Mouse (Mus musculus): ENCODE results near the gene Hes3. TPM values are rescaled to one million over a fixed set of nuclear protein-coding genes. Genes with fewer than 3 reads are reported as not detected.

Hes3 gene
- polyA plus RNA-seq, 1 experiment from 2014 or later: not detected

DNA sequence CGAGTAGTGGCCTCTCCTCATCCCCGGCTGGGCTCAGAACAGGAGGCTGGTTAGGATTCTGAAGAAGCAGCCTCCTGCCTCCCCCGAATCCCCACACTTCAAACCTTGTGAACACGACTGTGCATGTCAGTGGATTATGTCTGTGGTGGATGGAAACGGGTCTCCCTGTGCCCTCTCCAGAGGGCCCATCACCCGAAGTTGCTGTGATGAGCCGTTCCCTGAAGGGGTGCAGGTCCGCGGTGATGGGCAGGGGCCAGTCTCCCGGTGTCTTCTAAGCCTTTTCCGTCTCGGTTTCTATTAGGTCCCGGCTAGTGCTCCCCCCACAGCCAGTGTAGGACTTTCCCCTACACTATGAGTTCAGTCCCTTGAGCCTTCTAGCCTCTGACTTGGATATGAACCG is 7.4 kb upstream of the Hes3 start:
- Histone ChIP-seq H3K27ac (no peak overlapping the region), H3K36me3 (peaks cover 43% of the 10 kb centered on the region), H3K4me1 (peaks cover 38% of the 10 kb centered on the region), H3K4me3 (0 out of 2 replicates have a peak overlapping the region, but pooled peaks have one; percentile 92), H3K9me3 (no peaks in the 10 kb centered on the region), H3K27me3 (ENCODE audit: insufficient read depth, poor library complexity, severe bottlenecking) (peaks cover 19% of the 10 kb centered on the region; the same call in 1 of the 2 replicates)
- WGBS: 78% methylated on average over 14 of the region's 14 CpGs
- DNase-seq (ENCODE audit: low spot score): no peak

DNA sequence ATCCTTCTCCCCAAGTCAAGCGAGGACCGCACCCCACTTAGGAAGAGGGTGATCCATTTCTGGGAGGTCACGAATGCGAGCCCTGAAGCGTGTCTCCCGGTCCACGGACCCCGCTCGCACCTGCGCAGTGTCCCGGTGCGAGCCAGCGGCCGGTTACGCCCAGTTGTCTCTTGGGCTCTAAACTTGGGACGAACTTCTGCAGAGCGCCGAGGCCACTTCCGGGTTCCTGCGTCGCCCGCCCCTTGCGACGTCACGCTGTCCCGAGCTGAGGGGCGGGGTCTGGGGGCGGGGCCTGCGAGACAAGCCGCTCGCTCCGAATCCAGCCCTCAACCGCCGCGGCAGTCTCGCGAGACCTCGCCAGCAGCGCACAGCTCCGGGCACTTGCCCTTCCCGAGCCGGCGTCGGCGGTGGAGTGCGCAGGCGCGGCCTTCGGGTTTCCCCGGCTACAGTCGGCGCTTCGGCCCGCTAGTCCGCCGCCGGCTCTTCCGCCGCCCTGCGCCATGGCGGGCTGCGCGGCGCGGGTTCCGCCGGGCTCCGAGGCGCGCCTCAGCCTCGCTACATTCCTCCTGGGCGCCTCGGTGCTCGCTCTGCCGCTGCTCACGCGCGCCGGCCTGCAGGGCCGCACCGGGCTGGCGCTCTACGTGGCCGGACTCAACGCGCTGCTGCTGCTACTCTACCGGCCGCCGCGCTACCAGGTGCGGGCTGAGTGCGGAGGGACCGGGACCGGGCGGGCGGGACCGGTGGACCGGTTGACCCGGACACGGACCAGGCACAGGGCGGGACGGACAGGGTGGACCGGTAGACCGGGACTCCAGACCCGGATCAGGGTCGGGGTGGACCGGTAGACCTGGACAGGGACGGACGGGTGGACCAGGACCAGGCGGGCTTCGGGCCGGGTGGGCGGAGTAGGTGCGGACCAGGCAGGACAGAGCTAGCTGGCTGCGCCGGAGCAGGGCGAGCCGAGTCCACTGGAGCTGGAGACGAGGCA is 5.7 kb upstream of the Hes3 start, which contains the start of gene Icmt:
Icmt (plus strand) TSS at position 354 of the 988 bp plus-strand sequence.
- H3K36me3 ChIP-seq: peaks cover 26% of the 10 kb centered on the region
- peak within 1 kb of the TSS; percentile 93 for H3K27ac ChIP-seq
- peaks cover 38% of the 10 kb centered on the region for H3K4me1 ChIP-seq
- WGBS: under 1% methylated on average over 119 of the region's 119 CpGs
- peak within 1 kb of the TSS; percentile 92 for H3K4me3 ChIP-seq
- peaks cover 35% of the 10 kb centered on the region for H3K27me3 ChIP-seq (ENCODE audit: insufficient read depth, poor library complexity, severe bottlenecking)
- no peaks in the 10 kb centered on the region for H3K9me3 ChIP-seq
- peak; percentile 100 for DNase-seq (ENCODE audit: low spot score)

DNA sequence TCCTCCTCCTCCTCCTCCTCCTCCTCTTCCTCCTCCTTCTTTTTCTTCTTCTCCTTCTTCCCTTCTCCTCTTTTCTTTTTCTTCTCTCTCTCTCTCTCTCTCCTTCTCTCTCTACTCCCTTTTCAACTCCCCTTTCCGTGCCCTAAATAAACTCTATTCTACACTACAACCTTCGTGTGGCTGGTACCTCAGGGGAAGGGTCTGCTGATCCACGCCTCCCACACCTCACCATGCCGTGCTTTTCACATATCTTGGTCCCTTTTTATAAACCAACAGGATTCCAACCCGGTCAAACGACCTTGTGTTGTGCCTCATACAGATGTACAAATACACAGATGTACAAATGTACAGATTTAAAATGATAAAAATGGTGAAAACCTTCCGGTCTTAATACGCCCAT is 4.9 kb upstream of the Hes3 start:
- WGBS: 14% methylated on average over 8 of the region's 8 CpGs
- H3K27ac ChIP-seq: peak overlapping the region; percentile 93
- peaks cover 38% of the 10 kb centered on the region for H3K4me1 ChIP-seq
- DNase-seq (ENCODE audit: low spot score): no peak
- peak overlapping the region; percentile 92 for H3K4me3 ChIP-seq
- H3K27me3 ChIP-seq (ENCODE audit: insufficient read depth, poor library complexity, severe bottlenecking): peaks cover 43% of the 10 kb centered on the region
- no peaks in the 10 kb centered on the region for H3K9me3 ChIP-seq
- H3K36me3 ChIP-seq: peaks cover 19% of the 10 kb centered on the region

DNA sequence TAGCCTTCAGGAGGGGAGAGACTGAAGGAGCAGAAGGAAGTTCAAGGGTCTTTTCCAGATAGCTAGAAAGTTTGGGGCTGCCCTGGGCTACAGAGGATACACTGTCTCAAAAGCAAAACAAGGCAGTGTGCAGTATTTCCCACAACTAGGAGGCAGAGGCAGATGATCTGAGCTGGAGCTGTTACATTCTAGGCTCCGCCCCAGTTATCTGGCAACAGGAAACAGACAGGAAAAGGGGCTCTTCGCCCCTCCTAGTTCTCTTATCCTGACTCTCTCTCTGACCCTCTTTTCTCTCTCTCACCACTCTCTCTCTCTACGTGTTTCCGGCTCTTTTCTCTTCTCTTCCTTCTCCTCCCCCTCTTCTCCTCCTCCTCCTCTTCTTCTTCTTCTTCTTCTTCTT is 4.5 kb upstream of the Hes3 start:
- peak overlapping the region; percentile 92 for H3K4me3 ChIP-seq
- 26% methylated on average over 4 of the region's 4 CpGs for WGBS
- peak; percentile 85 for DNase-seq (ENCODE audit: low spot score)
- H3K27ac ChIP-seq: peak overlapping the region; percentile 60; the same call in 1 of the 2 replicates
- no peaks in the 10 kb centered on the region for H3K9me3 ChIP-seq
- peaks cover 38% of the 10 kb centered on the region for H3K4me1 ChIP-seq
- peaks cover 14% of the 10 kb centered on the region for H3K36me3 ChIP-seq
- peaks cover 48% of the 10 kb centered on the region for H3K27me3 ChIP-seq (ENCODE audit: insufficient read depth, poor library complexity, severe bottlenecking)

DNA sequence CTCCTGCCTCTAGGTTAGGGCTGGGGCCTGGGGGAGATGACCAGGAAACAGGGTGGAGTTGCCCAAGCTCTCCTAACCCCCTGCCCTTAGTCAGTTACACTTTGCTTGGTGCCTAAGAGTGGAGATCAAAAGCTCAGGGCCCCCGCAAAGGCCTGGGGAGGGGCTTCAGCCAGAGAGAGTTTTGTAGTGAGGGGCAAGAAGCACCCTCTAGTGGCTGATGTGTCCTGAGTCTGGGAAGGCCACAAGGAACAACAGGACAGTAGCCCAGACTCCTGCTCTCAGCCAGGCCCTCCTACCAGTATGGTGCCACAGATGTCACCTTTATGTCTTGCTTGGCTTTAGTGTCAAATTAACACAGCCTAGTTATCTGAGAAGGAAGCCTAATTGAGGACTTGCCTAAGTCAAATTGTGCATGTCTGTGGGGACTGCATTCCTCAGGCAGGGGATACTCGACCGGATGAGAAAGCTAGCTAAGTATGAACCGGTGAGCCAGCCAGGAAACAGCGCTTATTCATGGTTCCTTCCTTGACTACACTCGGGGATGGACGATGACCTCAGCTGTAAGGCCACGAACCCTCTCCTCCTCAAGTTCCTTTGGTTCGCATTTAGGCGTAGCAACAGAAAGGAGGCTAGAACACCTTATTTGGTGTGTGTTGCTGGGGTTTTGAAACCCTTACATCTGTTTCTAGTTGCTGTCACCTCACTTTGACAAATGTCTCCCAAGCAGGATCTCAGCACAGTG is 2.9 kb upstream of the Hes3 start:
- Histone ChIP-seq H3K27me3 (ENCODE audit: insufficient read depth, poor library complexity, severe bottlenecking) (peaks cover 63% of the 10 kb centered on the region), H3K4me3 (no peak overlapping the region), H3K9me3 (no peaks in the 10 kb centered on the region), H3K27ac (no peak overlapping the region), H3K36me3 (no peaks in the 10 kb centered on the region), H3K4me1 (peaks cover 49% of the 10 kb centered on the region)
- DNase-seq (ENCODE audit: low spot score): no peak
- 46% methylated on average over 10 of the region's 10 CpGs for WGBS

DNA sequence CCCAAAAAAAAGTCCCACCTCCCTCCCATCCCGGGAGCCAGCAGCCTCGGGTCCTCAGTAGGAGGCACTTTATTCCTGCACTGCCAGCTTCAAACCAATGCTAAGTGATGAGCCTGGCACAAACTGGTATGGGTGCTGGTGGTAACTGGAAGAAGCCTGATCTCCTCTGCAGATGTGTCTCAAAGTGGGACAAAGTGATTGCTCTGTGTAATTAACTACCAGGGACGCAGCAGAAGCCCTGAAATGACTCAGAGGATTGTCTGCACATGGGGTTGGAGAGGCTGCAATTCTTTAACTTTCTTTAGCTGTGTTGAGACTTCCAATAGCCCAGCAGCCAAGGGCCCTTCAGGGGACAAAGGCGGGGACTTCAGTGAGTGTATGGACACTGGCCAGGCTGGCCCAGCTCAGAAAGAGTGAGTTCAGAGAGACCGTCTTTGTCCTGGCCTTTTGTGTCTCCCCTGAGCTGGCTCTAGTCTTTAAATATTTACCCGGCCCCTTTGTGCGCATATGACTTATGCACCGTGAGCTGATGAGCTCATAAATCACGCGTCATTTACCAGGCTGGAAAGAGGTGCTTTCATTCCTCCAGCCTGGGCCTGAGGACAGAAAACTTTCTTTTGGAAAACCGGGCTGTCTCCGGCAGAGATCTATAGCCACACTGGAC is 772 bp upstream of the Hes3 start:
- DNase-seq (ENCODE audit: low spot score): no peak
- no peak overlapping the region for H3K27ac ChIP-seq
- peaks cover 31% of the 10 kb centered on the region for H3K4me1 ChIP-seq
- 47% methylated on average over 12 of the region's 12 CpGs for WGBS
- H3K36me3 ChIP-seq: no peaks in the 10 kb centered on the region
- H3K9me3 ChIP-seq: no peaks in the 10 kb centered on the region
- no peak overlapping the region for H3K4me3 ChIP-seq
- peaks cover 78% of the 10 kb centered on the region for H3K27me3 ChIP-seq (ENCODE audit: insufficient read depth, poor library complexity, severe bottlenecking)

DNA sequence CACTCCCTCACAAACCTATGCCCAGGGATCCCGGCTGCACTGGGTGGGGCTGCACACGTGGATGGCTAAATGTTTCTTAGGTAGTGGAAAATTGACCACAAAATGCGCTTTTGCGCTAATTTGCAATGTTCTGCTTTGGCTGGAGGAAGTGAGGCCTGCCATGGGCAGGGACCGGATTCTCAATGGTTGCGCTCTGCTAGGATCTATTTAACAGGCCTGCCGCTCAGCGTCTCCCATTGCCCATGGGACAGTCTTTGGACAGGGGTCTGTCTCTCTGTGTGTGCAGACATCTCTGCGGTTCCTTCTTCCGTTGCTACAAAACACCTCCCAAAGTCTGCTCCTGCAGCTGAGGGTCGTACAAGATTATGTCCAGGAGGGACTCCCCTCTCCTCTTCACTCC is 471 bp downstream of the Hes3 start:
- Histone ChIP-seq H3K9me3 (no peaks in the 10 kb centered on the region), H3K4me3 (no peak overlapping the region), H3K27ac (no peak overlapping the region), H3K36me3 (no peaks in the 10 kb centered on the region), H3K27me3 (ENCODE audit: insufficient read depth, poor library complexity, severe bottlenecking) (peaks cover 90% of the 10 kb centered on the region), H3K4me1 (peaks cover 34% of the 10 kb centered on the region)
- DNase-seq (ENCODE audit: low spot score): no peak
- WGBS: 25% methylated on average over 11 of the region's 11 CpGs

DNA sequence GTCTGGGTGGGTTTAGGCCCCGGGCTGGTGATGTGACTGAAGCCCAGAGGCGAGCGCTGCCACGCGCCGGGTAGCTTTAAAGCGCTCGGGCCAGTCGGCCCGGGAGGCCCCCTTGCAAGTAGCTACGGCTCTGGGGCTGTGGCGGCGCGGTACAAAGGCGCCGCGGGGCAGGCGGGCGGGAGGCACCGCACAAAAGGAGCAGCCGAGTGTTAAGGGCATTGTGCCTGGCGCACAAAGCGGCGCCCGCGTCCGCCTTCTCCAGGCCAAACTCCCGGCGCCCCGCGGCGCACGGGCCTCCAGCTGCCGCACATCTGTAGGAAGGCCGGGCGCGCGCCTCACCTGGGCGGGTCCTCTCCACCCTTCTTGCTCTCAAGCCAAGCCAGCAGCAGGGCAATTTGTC is 1.1 kb downstream of the Hes3 start:
- H3K4me3 ChIP-seq: peak overlapping the region; percentile 22
- no peaks in the 10 kb centered on the region for H3K9me3 ChIP-seq
- H3K27me3 ChIP-seq (ENCODE audit: insufficient read depth, poor library complexity, severe bottlenecking): peaks cover 93% of the 10 kb centered on the region
- WGBS: 1% methylated on average over 37 of the region's 39 CpGs
- DNase-seq (ENCODE audit: low spot score): no peak
- H3K27ac ChIP-seq: no peak overlapping the region
- no peaks in the 10 kb centered on the region for H3K36me3 ChIP-seq
- peaks cover 29% of the 10 kb centered on the region for H3K4me1 ChIP-seq

DNA sequence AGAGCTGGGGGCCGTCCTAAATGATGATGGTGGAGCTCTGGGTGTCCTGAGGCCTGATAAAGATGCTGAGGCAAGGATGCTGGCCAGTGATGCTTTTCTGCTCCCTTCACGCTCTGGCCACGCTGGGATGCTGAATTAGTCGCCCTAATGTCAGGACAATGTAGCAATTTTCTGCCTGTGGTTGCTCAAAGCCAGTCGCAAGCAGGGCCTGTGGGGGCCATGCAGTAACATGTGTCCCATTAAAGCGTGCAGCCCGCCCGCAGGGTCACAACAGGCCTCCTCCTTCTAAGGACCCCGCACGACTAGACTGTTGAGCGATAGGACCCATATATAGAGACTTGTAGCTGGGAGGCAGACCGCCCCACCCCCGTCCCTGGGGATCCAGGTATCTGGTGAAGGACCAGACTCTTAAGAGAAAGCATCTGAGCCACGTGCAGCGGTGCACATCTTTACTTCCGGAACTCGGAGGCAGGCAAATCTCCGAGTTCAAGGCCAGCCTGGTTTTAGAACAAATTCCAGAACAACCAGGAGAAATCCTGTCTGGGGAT is 3.0 kb downstream of the Hes3 start:
- H3K4me1 ChIP-seq: peaks cover 23% of the 10 kb centered on the region
- no peaks in the 10 kb centered on the region for H3K9me3 ChIP-seq
- DNase-seq (ENCODE audit: low spot score): no peak
- 57% methylated on average over 18 of the region's 18 CpGs for WGBS
- H3K27me3 ChIP-seq (ENCODE audit: insufficient read depth, poor library complexity, severe bottlenecking): peaks cover 93% of the 10 kb centered on the region
- H3K27ac ChIP-seq: no peak overlapping the region
- H3K36me3 ChIP-seq: no peaks in the 10 kb centered on the region
- no peak overlapping the region for H3K4me3 ChIP-seq

DNA sequence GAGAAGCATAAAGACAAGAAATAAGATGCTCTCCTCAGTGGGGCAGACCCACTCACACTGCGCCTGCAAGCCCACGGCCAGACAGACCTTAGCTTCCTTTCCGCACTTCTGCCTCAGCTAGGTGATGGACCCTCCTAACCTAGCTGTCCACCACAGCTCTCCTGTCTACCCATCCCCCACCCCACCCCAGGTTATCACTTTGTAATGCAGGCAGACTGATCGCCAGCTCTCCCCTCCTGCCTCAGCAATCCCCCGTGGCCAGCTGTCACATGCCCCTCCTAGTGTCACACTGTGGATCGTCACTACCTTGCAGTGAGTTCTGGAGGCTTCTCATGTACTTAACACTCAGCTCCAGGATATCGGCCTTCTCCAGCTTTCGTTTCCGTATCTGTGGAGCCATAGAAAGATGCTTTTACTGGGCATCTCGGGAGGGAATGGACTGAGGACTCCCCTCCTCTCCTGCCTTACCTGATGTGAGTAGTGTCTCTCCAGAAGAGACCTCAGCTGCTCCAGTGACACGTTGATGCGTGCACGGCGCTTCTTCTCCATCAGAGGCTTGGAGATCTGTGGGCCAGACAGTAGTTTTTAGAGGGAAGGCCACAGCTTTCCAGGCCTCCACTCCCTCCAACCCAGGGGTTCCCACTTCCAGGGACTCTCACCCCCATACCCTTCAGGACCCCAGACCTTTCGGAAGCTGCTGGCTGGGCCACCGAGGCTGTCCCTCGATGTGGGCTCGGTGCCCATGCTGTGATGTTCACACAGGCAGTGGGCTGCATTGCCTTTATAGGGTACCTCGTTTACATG is 3.9 kb downstream of the Hes3 start:
- H3K4me1 ChIP-seq: peaks cover 32% of the 10 kb centered on the region
- no peak overlapping the region; the same call in 1 of the 2 replicates for H3K4me3 ChIP-seq
- no peak for DNase-seq (ENCODE audit: low spot score)
- 17% methylated on average over 19 of the region's 19 CpGs for WGBS
- H3K9me3 ChIP-seq: no peaks in the 10 kb centered on the region
- no peak overlapping the region for H3K27ac ChIP-seq
- H3K27me3 ChIP-seq (ENCODE audit: insufficient read depth, poor library complexity, severe bottlenecking): peaks cover 93% of the 10 kb centered on the region
- no peaks in the 10 kb centered on the region for H3K36me3 ChIP-seq

DNA sequence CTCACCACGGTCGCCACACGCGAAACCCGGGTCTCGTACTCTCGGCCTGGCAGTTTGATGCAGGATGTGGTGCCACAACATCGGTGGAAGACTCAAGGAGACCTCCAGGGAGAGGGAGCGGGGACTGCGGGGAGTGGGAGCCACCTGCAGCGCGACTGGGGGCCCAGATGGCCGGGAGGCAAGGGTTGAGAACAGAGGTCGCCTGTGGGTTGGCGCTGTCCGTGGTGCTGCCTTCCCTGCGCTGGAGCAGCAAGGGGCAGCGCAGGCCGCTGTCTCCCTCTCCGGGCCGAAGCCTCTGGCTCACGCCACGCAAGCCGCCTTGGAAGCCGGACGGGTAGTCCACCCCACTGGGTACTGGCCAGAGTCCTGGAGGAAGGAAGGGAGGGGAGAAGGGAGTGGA is 4.6 kb downstream of the Hes3 start:
- no peaks in the 10 kb centered on the region for H3K9me3 ChIP-seq
- H3K27ac ChIP-seq: no peak overlapping the region
- WGBS: 7% methylated on average over 26 of the region's 26 CpGs
- no peak for DNase-seq (ENCODE audit: low spot score)
- H3K4me3 ChIP-seq: no peak overlapping the region
- H3K36me3 ChIP-seq: 0 out of 2 replicates have a peak, but pooled peaks cover 2% of the 10 kb centered on the region
- peaks cover 33% of the 10 kb centered on the region for H3K4me1 ChIP-seq
- peaks cover 93% of the 10 kb centered on the region for H3K27me3 ChIP-seq (ENCODE audit: insufficient read depth, poor library complexity, severe bottlenecking)

DNA sequence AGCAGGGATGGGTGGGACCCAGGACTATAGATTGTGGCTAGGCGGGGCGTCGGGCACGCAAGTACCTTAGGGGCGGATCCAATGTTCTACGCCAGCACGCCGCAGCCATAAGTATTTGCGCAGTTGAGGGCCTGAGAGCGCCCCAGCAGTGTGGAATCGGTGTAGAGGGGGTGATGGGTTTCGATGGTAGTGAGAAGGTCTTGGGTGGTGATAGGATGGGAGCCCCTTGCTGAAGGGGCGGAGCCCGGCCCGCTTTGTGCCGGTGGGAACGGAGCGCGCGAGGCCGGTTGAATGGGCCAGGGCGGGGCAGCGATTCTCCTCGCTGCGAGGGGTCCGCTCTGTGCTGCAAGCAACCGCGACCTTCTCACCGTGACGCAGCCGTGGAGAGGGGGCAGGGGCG is 5.3 kb downstream of the Hes3 start:
- H3K4me1 ChIP-seq: peaks cover 33% of the 10 kb centered on the region
- H3K4me3 ChIP-seq: 0 out of 2 replicates have a peak overlapping the region, but pooled peaks have one; percentile 15
- peaks cover 93% of the 10 kb centered on the region for H3K27me3 ChIP-seq (ENCODE audit: insufficient read depth, poor library complexity, severe bottlenecking)
- H3K36me3 ChIP-seq: 0 out of 2 replicates have a peak, but pooled peaks cover 2% of the 10 kb centered on the region
- no peak for DNase-seq (ENCODE audit: low spot score)
- H3K9me3 ChIP-seq: no peaks in the 10 kb centered on the region
- no peak overlapping the region for H3K27ac ChIP-seq
- WGBS: 3% methylated on average over 32 of the region's 32 CpGs
